Mouse (Mus musculus) megakaryocyte-erythroid progenitor cell, adult 5 weeks (primary cell): Measurements from ENCODE around the gene Eif4enif1. TPM values are rescaled to one million over a fixed set of nuclear protein-coding genes. Genes with fewer than 3 reads are reported as not detected.

Experiments
- polyA plus RNA-seq: library from polyadenylated mRNA; stranded (reverse); fragments of >175 nt; gene quantifications from 2 replicates; pipeline ENCODE4 v1.2.3, GENCODE M21; 2012

Gene Eif4enif1
- 55.4 and 72.2 TPM in 2 replicates for polyA plus RNA-seq

DNA sequence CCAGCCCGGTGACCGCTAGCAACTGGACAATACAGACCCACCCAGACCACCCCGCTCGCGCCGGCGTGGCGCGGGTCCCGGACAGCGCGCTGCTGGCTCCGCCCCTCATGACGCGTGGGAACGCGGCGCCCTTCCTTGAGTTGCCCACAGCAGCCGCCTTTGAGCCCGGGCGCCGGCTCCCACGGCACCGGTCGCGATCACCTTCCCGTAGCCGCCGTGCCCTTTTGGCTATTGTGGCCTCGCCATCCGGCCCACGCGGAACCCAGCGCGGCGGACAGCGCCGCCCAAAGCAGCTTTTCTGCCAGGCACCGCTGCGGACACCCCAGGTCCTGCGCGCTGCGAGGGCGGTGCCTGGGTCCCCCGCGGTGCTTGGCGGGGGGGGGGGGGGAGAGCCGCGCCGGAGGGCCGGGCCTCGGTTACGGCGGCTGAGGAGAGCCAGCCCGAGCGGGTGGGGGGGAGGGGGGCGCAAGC, at the start of gene Eif4enif1:
TSS of gene Eif4enif1 (plus strand) at position 162 of the 471 bp plus-strand sequence.

DNA sequence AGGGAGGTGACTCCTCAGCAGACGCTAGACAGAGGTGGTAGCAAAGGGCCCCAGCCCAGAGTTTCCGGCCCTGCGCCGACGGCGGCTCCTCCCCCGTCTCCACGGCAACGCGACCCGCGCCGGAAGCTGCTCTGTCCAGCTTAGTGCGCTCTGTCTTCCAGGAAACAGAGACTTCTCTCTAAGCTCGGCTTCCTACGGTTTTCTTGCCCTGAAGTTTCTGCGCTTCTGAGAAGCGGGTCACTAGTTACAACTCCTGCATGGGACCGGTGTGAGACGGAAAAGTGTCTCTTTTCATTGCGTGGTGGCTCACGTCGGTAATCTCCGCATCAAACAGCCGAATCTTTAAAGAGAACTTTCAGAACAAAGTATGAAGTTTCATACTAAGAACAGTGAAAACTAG, 8.8 kb upstream of the Eif4enif1 start, which contains the start of gene Sfi1:
TSS of gene Sfi1 (minus strand) at position 101 of the 400 bp plus-strand sequence.

DNA sequence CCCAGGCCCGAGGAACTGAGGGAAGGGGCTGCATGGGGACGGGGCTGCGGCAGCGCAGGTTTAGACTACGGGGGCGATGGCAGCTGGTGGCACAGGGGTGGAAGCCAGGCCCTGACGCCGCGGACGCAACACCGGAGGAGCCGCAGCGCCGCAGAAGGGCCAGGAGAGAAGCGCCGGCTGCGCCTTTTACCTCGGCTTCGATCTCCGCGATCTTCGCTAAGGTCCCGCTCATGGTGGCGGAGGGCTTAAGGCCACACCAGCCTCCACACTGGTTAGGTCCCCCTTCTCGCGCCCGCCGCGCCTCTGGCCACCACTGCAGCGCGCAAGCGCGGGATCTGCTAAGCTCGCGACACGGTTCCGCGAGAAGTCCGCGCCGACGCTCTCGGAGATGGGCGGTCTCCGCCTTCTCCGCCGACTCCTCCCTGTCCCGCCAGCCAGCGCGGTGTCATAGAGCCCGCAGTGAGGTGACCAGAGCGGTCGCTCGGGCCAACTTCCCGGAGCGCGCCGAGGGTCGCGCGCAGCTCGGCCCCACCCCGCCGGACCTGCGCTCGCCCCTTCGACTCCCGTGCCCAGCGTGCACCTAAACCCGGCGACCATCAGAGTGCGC, 64.0 kb downstream of the Eif4enif1 start, which contains the start of gene Drg1:
TSS of gene Drg1 (minus strand) at position 337 of the 607 bp plus-strand sequence.

DNA sequence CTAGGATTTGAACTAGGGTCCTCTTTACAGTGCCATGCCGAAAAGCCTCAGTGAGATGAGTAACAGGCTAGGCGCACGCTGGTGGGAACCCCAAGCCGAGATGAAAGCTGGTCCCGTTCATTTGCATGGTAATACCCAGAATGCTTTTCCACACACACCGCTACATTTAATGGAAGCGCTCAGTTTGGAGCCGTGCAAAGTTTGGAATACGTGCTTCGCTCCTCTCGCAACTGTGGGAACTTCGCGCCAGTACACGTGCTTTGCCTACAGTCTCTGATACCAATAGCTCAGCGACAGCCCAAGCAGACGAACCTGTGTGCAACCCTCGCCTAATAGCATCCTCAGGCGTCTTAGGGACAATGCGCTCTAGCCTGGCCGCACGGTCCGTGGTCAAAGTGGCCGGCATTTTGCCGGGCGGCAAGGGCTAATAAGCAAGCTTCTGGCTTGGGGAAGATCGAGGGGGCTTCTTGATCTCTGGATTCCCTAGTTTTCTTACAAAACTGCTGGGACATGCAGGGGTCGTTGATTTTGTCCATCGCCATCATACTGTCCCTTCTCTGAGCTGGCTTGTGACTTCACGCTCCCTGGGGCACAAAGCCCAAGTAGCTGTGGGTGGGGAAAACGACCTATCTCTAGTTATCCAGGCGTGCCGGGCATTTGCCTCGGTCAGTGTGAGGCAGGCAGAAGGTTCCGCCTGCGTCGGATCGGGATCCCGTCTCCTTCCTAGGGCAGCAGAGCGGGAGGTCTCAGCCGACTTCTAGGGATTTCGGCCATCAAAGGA, 86.5 kb downstream of the Eif4enif1 start, which contains the start of gene Patz1:
TSS of gene Patz1 (plus strand) at position 354 of the 781 bp plus-strand sequence.

Other genes starting within 250 kb of the Eif4enif1 start
- gene Sfi1, start 8.9 kb upstream of the Eif4enif1 start, polyA plus RNA-seq: 12.0 and 12.3 TPM in 2 replicates
- gene Drg1, start 64.0 kb downstream of the Eif4enif1 start, polyA plus RNA-seq: 97.1 and 100 TPM in 2 replicates
- gene Patz1, start 86.5 kb downstream of the Eif4enif1 start, polyA plus RNA-seq: 133 and 141 TPM in 2 replicates
- gene Pik3ip1, start 128.0 kb downstream of the Eif4enif1 start, polyA plus RNA-seq: 122 and 162 TPM in 2 replicates
- gene Limk2, start 206.8 kb downstream of the Eif4enif1 start, polyA plus RNA-seq: 25.4 and 28.5 TPM in 2 replicates
- gene Rnf185, start 250.0 kb downstream of the Eif4enif1 start, polyA plus RNA-seq: 2.4 and 2.8 TPM in 2 replicates